Mouse (Mus musculus) heart, postnatal 10 days (tissue): ENCODE measurements around the gene Fam227a. TPM values are rescaled to one million over a fixed set of nuclear protein-coding genes. Genes with fewer than 3 reads are reported as not detected.

Experiments used
- DNase-seq, 2 experiments: peaks; one replicate each; pipeline ENCODE4 v3.0.0; 2021
- intact Hi-C: fragments of 180-260 bp; cut with DNase I; formaldehyde crosslinking; loops from one replicate; pipeline ENCODE4 v1.15.1; 2025
- total RNA-seq, 2 experiments: library from RNA; stranded (reverse); gene quantifications; 2 replicates each; pipeline ENCODE4 v1.2.3; 2021

The Fam227a gene
- total RNA-seq, 2 experiments from 2014 or later = 0.97 to 1.3 TPM

DNA sequence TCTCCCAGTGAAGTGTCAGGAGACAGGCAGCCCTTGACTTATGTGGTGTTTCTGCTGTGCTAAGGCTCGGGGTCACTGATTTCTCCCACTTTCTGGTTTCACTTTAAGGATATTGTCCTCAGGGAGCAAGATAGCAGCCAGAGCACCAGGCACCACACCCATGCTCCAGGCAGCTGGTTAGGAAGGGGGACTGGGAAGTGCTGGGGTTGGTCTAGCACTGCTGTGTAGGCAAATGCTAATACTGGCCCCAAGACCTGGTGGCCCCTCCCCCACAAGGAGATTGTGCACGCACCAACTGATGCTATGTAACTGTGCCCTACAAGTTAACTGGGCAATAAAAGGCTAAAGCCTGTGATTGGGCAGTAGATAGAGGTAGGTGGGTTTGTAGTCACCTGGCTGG, 28.3 kb downstream of the Fam227a start:
- intact Hi-C loops = no loop called here
- no peak for DNase-seq

DNA sequence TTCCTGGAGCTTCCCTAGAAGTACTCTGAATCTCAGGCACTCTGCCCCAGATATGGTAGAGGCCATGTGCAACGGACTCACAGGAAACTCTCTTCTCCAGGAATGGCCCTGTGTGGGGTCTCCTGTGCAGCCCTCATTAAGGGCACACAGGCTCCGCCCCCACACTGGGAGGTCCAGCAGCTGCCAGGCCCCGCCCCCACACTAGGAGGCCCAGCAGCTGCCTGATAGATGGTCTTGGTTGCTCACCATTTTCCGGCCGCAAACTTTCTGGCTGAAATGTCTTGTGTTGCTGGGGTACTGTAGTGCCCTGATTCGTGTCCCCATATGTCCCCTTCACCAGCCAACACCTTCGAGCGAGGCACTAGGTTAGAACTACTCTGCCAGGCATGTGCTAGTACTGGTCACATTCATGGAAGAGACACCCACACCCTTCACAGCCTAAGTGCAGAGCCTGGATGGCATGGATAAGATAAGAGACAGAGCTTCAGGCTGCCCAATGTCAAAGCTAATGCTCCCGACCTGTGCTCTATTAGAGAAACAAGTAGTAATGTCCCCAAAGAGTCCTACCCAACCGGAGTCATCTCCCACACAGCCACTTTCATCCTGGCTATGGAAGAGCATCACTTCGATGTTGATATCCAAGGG, 38.9 kb downstream of the Fam227a start:
- DNase-seq = no peak
- intact Hi-C loops = loop anchor here (5.0 kb wide), 1 partner anchor 128 kb away; no protein-coding TSS in a partner anchor

DNA sequence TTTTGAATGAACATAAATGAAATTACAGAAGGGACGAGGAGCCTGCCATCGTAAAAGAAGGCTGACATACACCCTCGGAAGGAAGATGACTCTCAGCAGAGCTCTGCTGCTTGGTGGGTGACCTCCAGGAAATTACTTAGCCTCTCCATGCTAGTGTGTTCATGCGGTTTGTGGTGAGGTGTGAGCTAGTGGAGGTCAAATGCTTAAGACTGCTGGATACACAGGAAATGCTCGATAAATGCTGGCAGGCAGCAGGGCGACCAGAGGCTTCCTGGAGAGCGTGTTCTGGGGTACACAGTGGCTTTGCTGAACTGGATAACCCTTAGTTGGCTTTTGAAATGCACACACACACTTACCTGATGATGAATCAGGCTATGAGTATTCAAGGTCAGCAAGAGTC, 40.3 kb downstream of the Fam227a start:
- intact Hi-C loops = no loop called here
- no peak for DNase-seq

DNA sequence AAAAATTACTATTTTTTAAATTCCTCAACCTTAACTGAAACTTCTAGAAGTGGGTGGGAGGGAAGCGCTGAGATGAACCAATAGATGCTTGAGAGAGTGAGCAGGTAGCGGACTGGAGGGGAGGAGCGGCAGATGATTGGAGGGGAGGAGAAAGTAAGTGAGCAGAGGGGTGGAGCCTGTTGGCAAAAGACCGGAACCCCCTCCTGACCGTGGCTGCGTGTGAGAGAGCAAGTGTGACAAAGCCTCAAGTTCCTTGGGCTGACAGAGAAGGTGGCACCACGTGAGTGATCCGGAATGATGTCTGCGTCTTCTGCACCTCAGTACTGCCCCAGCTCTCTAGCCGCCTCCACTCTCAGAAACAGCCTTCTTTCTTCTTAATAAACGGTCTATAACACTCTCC, 41.6 kb downstream of the Fam227a start:
- no peak for DNase-seq
- intact Hi-C loops = no loop called here

DNA sequence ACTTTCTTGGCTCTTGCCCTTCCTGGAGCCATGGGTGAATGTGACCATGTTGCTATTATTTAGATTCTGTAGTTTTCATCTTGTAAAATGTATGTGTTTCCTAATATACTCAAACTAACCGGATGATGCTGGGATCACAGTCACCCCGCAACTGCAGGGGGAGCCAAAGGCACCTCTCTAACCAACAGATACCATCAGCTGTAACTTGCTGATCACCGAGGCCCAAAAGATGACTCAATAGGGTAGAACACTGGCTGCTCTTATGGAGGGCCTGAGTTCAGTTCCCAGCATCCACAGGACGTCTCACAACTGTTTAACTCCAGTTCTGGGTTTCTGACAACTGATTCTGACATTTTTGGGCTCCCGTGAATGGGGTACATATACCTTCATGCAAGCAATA, 42.0 kb downstream of the Fam227a start:
- intact Hi-C loops = no loop called here
- DNase-seq = no peak

DNA sequence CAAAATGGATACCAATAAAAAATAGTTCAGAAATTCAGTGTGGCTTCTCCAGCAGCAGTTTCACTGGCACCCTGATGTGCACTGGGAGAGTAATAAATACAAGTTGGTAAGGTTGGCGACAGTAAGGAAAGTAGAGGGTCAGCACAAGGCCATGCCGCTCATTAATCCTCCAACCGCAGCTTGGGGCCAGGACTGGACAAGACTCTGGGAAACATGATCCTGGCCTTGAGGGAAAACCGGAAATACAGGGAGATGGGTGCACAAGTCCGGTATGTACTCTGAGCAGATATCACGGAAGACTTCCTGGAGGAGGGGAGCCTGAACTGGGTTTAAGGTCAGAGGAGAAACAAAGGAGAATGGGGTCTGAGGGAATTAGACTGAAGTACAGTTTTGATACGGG, 43.3 kb downstream of the Fam227a start:
- intact Hi-C loops = no loop called here
- DNase-seq = no peak

DNA sequence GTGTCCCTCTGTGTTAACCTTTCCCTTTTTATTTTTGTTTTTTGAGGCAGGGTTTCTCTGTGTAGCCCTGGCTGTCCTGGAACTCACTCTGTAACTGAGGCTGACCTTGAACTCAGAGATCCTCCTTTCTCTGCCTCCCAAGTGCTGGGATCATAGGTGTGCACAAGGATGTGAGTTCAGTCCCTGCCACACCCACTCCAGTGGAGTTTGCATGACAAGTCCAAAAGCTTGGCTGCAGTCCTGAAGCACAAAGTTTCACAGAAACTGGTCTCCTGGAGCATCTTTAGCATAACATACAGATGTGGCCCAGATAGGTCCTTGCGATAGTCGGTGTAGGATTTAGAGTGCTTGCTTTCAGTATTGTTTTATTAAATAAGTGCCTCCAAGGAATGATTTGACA, 49.5 kb downstream of the Fam227a start:
- no peak for DNase-seq
- intact Hi-C loops = loop anchor here (5.0 to 10.0 kb wide), 2 partner anchors 134 to 367 kb away; no protein-coding TSS in a partner anchor

DNA sequence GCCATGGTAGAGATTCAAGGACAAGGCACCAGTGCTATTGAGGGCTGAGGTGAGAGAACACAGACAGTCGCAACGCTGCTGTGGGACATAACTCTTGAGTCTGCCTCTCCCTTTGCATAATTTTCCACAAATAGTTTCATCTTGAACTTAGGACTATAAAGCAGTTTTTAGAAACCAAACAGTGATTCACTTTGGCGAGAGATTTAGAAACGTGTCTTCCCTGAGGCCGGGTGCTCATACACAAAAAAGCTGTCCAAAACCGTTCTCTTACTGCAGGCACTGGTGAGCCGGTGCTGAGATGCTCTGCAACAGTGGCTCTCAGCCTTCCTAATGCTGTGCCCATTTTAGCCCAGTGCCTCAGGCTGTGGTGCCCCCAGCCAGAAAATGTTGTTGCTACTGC, 50.5 kb downstream of the Fam227a start:
- no peak for DNase-seq
- intact Hi-C loops = loop anchor here (5.0 to 10.0 kb wide), 2 partner anchors 133 to 366 kb away; no protein-coding TSS in a partner anchor

DNA sequence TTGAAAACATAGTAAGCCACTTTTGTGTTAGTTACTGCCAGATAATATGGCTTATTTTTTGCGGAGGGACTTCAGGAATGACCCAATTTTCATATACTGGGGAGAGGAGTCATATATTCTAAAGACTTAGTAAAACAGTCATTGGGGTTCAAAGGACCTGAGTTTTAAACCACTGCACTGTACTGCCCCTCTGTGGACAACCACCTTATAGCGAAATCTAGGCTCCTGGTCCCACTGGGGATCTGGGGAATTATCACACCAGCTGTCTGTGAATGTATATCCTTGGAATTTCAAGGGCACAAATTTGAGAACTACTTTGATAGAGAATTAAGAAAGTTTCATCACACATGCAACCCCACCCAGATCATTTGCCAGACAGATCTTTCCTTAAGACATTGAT, 51.0 kb downstream of the Fam227a start:
- DNase-seq = peak; percentile 32 to 41
- intact Hi-C loops = loop anchor here (5.0 to 10.0 kb wide), 2 partner anchors 133 to 365 kb away; no protein-coding TSS in a partner anchor

DNA sequence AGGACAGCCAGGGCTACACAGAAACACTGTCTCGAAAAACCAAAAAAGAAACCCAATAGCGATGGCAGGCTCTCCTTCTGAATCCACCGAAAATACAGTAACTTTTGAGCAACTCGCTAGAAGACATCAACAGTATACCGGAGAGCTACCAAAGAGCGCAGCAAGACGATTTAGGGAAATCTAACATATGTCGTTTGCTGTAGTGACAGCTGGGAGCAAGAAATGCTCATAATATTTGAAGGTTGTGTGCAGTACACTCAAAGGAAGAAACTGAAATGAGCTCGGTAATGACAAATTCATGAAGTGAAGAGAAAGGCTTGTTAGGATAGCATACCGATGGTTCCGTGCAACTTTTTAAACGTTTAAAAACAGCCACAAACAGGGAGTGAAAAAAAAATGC, 52.6 kb downstream of the Fam227a start:
- intact Hi-C loops = loop anchor here (5.0 to 10.0 kb wide), 2 partner anchors 131 to 364 kb away; no protein-coding TSS in a partner anchor
- DNase-seq = no peak

DNA sequence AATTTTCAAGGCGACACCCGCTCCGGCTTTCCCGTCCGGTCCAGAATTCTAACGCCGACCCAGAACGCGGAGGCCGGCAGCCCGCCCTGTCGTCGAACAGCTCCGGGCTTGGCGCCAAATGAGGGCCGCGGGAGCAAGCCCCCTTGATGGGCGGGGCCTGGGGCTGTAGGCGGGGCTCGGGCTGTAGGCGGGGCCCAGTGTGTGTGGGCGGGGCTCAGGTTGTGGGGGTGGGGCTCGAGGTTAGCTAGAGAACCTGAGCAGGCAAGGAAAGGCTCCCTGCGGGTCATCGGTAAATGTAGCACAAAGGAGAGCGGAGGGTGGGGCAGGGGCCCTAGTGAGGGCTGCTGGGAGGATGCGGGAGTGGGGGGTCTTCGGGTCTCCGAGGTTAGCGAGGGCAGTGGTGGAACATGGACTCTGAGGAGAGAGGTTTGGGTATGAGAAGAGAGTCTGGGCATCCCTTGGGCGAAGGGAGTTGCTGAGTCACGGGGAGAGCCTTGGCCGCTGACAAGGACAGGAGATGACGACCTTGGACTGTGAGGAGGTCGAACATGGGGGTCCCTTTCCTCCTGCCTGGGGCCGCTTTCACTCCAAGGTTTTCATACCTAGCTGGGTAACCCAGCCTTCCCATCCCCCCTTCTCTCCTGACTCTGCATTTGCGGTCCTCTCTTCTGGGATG, 53.6 kb downstream of the Fam227a start, which contains the start of gene Dmc1:
Dmc1 (minus strand) TSS at position 120 of the 676 bp plus-strand sequence.
- intact Hi-C loops = loop anchor here (5.0 to 10.0 kb wide), 2 partner anchors 130 to 363 kb away; no protein-coding TSS in a partner anchor
- peak; percentile 32 to 52 for DNase-seq

DNA sequence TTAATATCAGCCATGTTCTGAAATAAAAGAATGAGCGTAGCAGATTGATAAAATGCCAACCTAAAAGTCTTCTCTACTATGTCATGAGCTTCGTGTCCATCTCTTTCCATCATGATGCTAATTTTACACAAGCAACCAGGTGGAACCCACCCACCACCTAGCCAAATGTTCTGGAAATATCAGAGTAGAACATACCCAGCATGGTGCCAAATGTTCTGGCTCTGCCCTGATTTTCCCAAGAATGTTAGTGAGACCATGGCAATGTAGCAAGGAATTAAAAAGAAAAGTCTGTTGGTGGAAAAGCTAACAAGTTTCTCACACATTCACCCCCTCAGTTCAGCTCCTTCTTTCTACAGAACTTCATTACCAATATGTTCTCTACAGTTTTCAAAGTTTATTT, 58.6 kb downstream of the Fam227a start:
- intact Hi-C loops = loop anchor here (10.0 kb wide), 1 partner anchor 125 kb away; no protein-coding TSS in a partner anchor
- DNase-seq = no peak

DNA sequence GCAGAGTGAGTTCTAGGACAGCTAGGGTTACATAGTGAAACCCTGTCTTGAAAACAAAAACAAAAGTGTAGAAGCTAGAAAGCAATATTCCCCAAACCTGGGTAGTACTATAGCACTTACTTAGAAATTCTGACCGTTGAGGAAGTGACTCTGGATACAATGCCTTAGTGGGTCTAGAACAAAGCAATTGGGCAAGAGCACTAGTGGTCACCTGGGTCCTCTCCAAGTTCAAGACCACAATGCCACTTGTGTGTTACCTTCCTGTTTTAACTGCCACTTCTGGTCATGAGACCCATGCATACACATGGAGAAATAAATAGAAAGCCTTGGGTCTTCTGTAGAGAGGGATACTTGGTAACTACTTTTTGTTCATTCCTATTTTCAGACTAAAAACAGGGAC, 60.0 kb downstream of the Fam227a start:
- intact Hi-C loops = no loop called here
- DNase-seq = no peak

DNA sequence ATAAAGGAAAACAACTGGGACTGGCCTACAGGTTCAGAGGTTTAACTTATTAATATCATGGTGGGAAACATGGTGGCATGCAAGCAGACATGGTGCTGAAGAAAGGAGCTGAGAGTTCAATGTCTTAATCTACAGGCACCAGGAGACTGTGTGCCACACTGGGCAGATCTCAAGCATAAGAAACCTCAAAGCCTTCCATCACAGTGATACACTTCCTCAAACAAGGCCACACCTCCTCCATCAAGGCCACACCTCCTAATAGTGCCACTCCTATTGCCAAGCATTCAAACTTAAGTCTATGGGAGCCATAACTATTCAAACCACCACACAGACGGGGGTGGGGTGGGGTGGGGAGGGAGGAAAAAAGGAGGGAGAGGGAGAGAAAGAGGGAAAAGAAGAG, 77.2 kb downstream of the Fam227a start:
- intact Hi-C loops = no loop called here
- no peak for DNase-seq

DNA sequence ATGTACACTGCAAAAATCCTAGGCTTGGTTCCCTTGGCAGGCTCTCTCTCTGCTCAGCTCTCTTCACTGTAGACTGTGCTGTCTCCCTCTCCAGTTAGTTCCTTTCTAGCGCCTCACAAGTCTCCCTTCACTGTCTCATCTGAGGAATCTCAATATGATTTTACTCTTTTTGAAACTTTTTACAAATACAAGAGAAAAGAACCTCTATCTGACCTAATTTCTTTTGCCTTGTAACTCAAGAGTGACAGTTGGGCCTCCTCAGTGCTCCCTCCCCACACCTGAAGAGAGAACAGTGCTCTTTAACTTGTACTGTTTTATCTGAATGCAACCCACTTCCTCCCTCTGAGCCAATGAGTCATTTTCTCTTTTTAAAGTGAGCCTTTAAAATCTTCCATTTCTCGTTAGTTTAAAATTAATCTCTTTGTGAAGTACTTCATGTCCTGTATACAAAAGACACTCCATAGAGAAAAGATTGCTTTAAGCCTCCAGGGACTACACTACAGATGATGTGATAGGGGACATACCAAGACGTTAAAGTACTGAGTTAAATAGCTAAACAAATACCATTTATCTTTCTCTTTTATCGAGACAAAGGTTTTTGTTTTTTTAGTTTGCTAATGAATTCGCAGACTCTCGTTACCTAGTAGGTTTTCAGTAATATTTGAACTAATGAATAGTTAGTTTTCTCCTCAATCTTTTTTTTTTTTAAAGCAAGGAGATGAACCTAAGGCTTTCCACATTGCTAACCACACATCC, 80.9 kb downstream of the Fam227a start:
- intact Hi-C loops = no loop called here
- no peak for DNase-seq

DNA sequence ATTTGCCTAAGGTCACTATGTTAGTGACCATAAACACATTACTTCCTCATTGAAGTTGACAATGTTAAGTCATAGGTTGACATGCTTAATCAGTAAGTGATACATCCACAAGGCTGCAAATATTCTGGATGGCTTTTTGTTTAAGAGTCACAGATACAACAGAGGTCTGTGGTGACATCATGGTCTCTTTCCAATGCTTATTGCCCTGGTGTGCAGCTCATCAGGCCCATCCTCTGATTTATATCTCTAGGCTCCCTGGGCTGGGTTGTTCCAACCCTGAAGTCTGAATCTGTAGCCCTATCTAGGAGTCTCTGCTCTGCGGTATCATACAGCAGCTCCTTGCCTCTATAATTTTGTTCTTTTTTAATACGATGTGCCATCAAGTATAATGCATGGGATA, 81.8 kb downstream of the Fam227a start:
- intact Hi-C loops = no loop called here
- DNase-seq = no peak

DNA sequence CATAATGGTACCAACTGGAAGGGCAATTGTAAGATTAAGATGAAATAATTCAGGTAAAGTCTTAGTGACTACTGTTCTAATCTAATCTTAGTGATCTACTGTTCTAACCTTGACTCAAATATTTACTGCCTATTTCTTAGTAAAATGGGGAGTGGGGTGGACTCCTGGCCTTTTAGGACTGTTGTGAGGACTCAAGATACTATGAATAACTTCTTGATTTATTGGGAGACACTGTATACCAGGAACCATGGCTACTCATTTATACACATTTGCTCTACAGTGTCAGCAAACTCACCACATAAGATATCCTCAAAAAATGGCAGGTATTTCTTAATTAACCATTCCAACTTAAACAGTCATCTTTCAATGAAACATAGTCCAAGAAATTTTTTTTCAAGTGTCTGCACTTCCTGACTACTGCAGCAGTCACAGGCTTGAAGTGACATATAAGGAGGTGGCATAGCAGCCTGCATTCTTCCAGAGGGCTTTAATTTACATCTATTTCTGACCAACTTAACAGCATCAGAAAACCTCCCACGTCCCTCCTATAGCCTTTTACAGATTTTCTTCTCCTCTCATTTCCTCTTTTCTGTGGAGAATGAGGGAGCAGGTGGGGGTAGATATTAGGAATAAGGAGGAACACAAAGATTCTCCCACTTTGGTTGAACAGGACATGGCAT, 83.1 kb downstream of the Fam227a start:
- no peak for DNase-seq
- intact Hi-C loops = no loop called here

DNA sequence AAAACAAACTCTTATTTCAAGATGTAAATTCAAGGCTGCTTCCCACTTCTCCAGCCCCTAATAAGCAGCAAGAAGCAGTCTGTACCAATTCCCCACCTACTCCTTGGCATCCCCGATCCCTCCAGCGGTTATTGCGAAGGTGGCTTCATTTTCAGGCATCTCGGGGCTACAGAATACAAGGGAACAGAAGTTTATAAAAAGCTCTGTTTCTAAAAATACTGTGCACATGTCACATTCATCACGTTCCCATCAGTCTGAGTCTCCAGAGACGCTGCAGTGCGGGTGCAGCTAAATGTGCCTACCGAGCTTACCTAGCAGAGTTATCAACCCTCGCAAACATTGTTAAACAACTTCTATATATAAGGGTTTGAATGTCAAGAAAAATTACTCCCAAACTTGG, 96.3 kb downstream of the Fam227a start:
- intact Hi-C loops = no loop called here
- DNase-seq = no peak

DNA sequence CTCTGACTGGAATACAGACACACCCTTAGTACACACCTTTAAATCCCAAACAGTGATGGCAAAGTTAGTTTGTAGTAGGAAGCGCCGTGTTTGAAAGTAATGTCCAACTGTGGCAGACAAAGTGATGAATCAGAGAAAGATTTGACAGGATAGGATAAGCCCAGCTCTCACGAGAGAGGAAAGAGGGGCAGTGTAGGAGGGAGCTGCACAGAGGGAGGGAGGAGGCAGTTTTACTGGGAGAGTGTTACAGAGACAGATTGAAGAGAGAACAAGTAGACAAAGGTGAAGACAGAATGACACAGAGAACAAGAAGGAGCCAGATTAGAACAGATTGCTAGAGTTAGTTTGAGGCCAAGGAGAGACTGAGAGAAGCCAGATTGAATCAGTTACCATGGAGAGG, 99.1 kb downstream of the Fam227a start:
- intact Hi-C loops = no loop called here
- DNase-seq = no peak
